Mouse (Mus musculus) midbrain, embryonic 11.5 days (tissue): ENCODE measurements around the gene Cct6b. TPM values are rescaled to one million over a fixed set of nuclear protein-coding genes. Genes with fewer than 3 reads are reported as not detected.
"Not testable (repeated sequence)": the region's sequence is repeated elsewhere in the genome, so short reads cannot be mapped to it uniquely, and the experiment has no call there.

Experiments used
- ATAC-seq: fragments of 200-750 bp; cut with Nextera tagmentation; 2 replicates; pipeline ENCODE4 v1.8.0; 2017; ENCODE audit warnings: moderate TSS enrichment, moderate library complexity; ENCODE audit not compliant: low FRiP score
- DNase-seq: peaks from one replicate; pipeline ENCODE4 v3.0.0; 2015; ENCODE audit warnings: low spot score; ENCODE audit errors: missing footprints
- H3K27ac ChIP-seq: fragments of 300-500 bp; sonication (generic); 2 replicates; pipeline ENCODE4 v1.5.1; 2014; ENCODE audit warnings: low read depth, low read length
- H3K27me3 ChIP-seq: fragments of 300-500 bp; sonication (generic); 2 replicates; pipeline ENCODE4 v1.6.1; 2014; ENCODE audit warnings: mild to moderate bottlenecking, low read length, moderate library complexity, mixed read lengths; ENCODE audit not compliant: control insufficient read depth, insufficient read depth
- H3K36me3 ChIP-seq: fragments of 300-500 bp; sonication (generic); 2 replicates; pipeline ENCODE4 v1.6.1; 2014; ENCODE audit warnings: mild to moderate bottlenecking, low read length, moderate library complexity, mixed read lengths; ENCODE audit not compliant: control insufficient read depth, insufficient read depth
- H3K4me1 ChIP-seq: fragments of 300-500 bp; sonication (generic); 2 replicates; pipeline ENCODE4 v1.6.1; 2014; ENCODE audit warnings: low read length; ENCODE audit not compliant: control insufficient read depth, insufficient read depth
- H3K4me2 ChIP-seq: fragments of 300-500 bp; sonication (generic); 2 replicates; pipeline ENCODE4 v1.6.1; 2014; ENCODE audit warnings: mild to moderate bottlenecking, moderate library complexity
- H3K4me3 ChIP-seq: fragments of 300-500 bp; sonication (generic); 2 replicates; pipeline ENCODE4 v1.5.1; 2014; ENCODE audit warnings: low read depth, low read length
- H3K9ac ChIP-seq: fragments of 300-500 bp; sonication (generic); 2 replicates; pipeline ENCODE4 v1.6.1; 2014; ENCODE audit warnings: low read length
- H3K9me3 ChIP-seq: fragments of 300-500 bp; sonication (generic); 2 replicates; pipeline ENCODE4 v1.6.1; 2016; ENCODE audit warnings: low read length; ENCODE audit not compliant: control insufficient read depth
- WGBS: fragments of 180-500 bp; shearing (Covaris S2); extraction: QIAGEN DNeasy Blood & Tissue Kit; methylation state at CpG from one replicate; pipeline ENCODE4 v1.1.7; 2014; 5-methylcytosine and 5-hydroxymethylcytosine counted together
- polyA plus RNA-seq: library from polyadenylated mRNA; unstranded; fragments of >200 nt; fragmentation: Nextera tagmentation; extraction: Ambion mirVana; gene quantifications from 2 replicates; pipeline ENCODE4 v1.2.1, GENCODE M21; 2014

Cct6b gene
- polyA plus RNA-seq, 1 experiment from 2014 or later, result 0.16 TPM

DNA sequence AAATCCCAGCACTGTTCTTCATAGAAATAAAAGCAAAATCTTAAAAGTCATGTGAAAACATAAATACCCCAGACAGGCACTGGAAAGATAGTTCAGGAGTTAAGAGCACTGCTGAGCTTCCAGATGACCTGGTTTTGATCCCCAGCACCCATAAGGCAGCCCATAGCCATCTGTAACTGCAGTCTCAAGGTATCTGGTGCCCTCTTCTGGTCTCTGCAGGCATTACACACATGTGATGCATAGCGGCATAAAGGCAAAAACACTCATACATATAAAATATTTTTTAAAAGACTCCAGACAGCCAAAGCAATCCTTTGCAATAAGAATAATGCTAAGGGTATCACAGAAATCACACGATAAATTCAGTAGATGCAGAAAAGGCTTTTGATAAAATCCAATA lies 37.3 kb downstream of the Cct6b start:
- no peaks in the 10 kb centered on the region for H3K9me3 ChIP-seq
- H3K27me3 ChIP-seq, result no peaks in the 10 kb centered on the region
- DNase-seq, result no peak
- no peak for ATAC-seq
- H3K4me3 ChIP-seq, result no peak overlapping the region
- 94% methylated on average over 2 of the region's 2 CpGs for WGBS
- no peaks in the 10 kb centered on the region for H3K36me3 ChIP-seq
- H3K27ac ChIP-seq, result no peak overlapping the region
- H3K4me2 ChIP-seq, result no peak overlapping the region
- no peak overlapping the region for H3K9ac ChIP-seq
- no peaks in the 10 kb centered on the region for H3K4me1 ChIP-seq

DNA sequence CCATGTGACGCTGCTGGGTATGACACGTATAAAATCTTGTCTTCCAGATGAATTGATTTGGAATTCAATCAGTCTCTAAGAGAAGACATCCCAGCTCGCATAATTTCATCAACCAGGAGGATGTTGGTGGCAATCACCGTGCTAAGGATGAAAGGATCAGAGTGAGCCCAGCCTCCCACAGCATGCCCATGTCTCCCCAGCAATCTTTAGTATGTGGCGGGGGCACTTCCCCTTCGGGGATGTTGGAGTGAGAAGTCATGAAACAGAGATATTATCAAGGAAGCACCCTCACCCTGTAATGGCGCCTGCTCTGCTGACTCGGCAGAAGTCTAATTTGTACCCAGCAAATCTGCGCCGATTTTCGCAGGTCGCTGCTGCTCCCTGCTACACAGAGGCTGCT lies 44.8 kb downstream of the Cct6b start:
- no peak overlapping the region for H3K4me2 ChIP-seq
- no peak for ATAC-seq
- H3K27me3 ChIP-seq, result no peaks in the 10 kb centered on the region
- no peak overlapping the region for H3K4me3 ChIP-seq
- H3K4me1 ChIP-seq, result no peaks in the 10 kb centered on the region
- no peaks in the 10 kb centered on the region for H3K36me3 ChIP-seq
- H3K27ac ChIP-seq, result no peak overlapping the region
- DNase-seq, result no peak
- WGBS, result 89% methylated on average over 12 of the region's 12 CpGs
- no peak overlapping the region for H3K9ac ChIP-seq
- no peaks in the 10 kb centered on the region for H3K9me3 ChIP-seq

DNA sequence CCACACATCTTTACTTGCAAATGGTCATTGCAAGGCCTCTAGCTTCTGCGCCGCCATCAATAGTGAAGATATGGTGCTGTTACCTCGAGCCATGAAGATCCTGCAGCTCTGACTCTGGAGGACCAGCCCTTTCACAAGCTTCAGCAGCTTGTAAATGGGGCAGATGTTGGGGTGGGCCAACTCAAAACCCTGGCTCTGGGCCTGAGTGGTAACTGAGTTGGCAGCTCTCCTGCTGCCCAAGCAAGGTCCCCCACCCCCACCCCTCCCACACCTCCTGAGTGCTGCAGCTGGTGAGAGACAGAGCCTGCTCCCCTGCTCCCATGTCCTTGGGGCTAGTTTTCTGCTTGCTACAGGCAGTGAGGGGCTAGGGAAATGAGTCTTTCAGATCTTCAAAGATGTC lies 51.4 kb downstream of the Cct6b start:
- no peak for DNase-seq

DNA sequence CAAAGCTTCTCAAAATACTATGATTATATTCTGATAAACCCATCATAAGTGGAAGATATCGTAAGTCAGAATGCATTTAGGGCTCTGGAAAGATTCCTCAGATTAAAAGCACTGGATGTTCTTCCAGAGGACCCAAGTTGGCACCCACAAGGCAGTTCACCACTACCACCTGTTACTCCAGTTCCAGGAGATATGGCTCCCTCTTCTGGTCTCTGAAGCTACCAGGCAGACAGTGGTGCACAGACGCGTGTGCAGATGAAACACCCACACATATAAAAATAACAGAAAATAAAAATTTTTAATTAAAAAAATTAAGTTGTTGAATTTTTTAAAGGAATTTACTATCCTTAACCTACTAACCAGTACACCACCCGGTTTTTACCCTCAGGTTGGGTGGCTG lies 55.2 kb downstream of the Cct6b start:
- Histone ChIP-seq H3K4me3 (no peak overlapping the region), H3K4me1 (no peaks in the 10 kb centered on the region), H3K9ac (no peak overlapping the region), H3K4me2 (no peak overlapping the region), H3K27ac (no peak overlapping the region), H3K9me3 (no peaks in the 10 kb centered on the region), H3K36me3 (no peaks in the 10 kb centered on the region), H3K27me3 (no peaks in the 10 kb centered on the region)
- no peak for DNase-seq
- WGBS, result 74% methylated on average over 4 of the region's 4 CpGs
- ATAC-seq, result no peak

More for the DNA sequence above, 51.4 kb downstream of the Cct6b start:
- Histone ChIP-seq H3K9ac (no peak overlapping the region), H3K27me3 (no peaks in the 10 kb centered on the region), H3K4me1 (no peaks in the 10 kb centered on the region), H3K4me2 (no peak overlapping the region), H3K36me3 (no peaks in the 10 kb centered on the region), H3K4me3 (no peak overlapping the region), H3K27ac (no peak overlapping the region), H3K9me3 (no peaks in the 10 kb centered on the region)
- no peak for ATAC-seq
- WGBS, result 87% methylated on average over 3 of the region's 3 CpGs

DNA sequence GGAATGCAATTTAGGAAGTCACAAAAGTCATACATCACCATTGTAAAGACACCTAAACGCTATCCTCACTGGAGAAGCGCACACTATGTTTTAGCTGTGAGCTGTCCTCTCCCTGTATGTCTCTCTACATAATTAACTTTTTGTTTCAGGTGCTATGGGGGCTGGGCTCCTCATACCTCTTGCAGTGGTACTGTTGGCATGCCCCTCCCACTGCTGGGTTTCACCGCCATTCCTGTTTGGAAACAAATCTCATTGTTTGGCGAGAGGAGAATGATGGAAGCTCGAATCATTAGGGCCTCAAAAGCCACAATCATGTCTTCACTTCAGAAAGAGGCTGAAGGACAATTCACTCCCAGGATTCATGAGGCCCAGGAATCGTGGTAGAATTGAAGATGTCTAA lies 59.0 kb downstream of the Cct6b start:
- Histone ChIP-seq H3K27me3 (no peaks in the 10 kb centered on the region), H3K4me1 (no peaks in the 10 kb centered on the region), H3K4me3 (no peak overlapping the region), H3K36me3 (no peaks in the 10 kb centered on the region), H3K9me3 (no peaks in the 10 kb centered on the region), H3K9ac (no peak overlapping the region), H3K27ac (no peak overlapping the region), H3K4me2 (no peak overlapping the region)
- no peak for ATAC-seq
- WGBS, result 78% methylated on average over 6 of the region's 6 CpGs
- no peak for DNase-seq

DNA sequence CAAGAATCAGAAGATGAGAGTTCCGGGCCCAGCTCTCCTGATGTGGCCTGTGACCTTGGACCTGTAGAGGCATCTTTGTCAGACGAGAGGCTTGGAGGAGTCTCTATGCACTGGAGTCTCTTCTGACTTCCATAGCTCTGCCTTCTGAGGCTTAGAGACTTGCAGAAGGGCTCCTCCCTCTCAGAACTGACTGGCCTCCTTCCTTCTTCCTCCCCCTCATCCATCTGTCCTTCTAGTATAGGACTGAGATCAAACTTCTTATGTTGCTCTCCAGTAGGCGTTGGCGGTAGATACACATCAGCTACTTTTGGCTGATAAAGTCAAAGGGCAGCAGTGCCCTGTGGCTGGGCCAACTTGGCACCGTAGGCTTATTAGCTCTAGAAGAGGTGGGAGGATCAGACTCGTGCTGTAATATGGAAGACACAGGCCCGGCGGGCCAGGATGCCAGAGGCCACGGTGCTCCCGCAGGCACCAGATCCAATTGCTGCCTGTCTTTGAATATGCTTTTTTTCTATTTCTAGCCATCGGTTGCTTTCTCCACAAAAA lies 64.2 kb downstream of the Cct6b start:
- H3K27me3 ChIP-seq, result no peaks in the 10 kb centered on the region
- no peak overlapping the region for H3K4me2 ChIP-seq
- 86% methylated on average over 11 of the region's 11 CpGs for WGBS
- ATAC-seq, result no peak
- DNase-seq, result no peak
- H3K4me3 ChIP-seq, result no peak overlapping the region
- no peaks in the 10 kb centered on the region for H3K36me3 ChIP-seq
- no peaks in the 10 kb centered on the region for H3K9me3 ChIP-seq
- H3K4me1 ChIP-seq, result no peaks in the 10 kb centered on the region
- H3K27ac ChIP-seq, result no peak overlapping the region
- no peak overlapping the region for H3K9ac ChIP-seq

DNA sequence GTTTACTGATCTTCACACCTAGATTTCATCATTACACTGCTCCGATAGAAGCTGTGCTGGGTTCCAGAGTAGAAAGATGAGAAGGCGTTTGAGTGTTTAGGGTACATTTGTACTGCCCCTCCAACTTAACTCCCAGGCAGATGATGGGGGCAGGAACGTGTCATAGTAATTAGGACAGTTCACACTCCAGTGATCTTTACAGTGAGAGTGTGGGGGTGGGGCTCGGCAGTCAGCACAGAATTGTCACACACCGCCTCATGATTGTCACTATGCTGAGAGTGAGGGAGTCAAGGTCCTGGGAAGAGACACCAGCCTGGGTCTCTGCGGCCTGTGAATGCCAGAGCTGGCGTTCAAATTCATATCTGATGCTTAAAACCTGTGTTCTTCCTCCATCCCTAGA lies 68.2 kb downstream of the Cct6b start:
- no peak overlapping the region for H3K4me2 ChIP-seq
- no peak overlapping the region for H3K27ac ChIP-seq
- H3K36me3 ChIP-seq, result no peaks in the 10 kb centered on the region
- H3K9me3 ChIP-seq, result no peaks in the 10 kb centered on the region
- no peak for DNase-seq
- no peak for ATAC-seq
- no peak overlapping the region for H3K9ac ChIP-seq
- H3K4me1 ChIP-seq, result no peaks in the 10 kb centered on the region
- no peaks in the 10 kb centered on the region for H3K27me3 ChIP-seq
- WGBS, result 75% methylated on average over 7 of the region's 7 CpGs
- H3K4me3 ChIP-seq, result no peak overlapping the region

DNA sequence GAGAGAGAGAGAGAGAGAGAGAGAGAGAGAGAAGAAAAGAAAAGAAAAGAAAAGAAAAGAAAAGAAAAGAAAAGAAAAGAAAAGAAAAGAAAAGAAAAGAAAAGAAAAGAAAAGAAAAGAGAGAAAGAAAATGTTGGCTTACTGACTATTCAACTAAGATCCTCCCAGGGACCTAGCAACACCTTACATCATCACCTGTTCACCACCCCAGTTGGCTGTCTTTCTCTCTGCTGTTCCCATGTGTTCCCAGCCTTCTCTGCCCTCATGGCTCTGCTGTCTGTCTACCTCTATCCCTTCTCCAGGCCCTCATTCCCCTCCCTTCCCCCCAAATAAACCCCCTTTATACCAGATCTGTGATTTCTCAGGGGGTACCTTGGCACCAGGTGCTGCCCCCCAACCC lies 69.2 kb downstream of the Cct6b start:
- not testable (repeated sequence) for H3K4me3 ChIP-seq, H3K9ac ChIP-seq, H3K36me3 ChIP-seq, H3K9me3 ChIP-seq, H3K4me2 ChIP-seq, H3K27me3 ChIP-seq, ATAC-seq, H3K27ac ChIP-seq, H3K4me1 ChIP-seq
- DNase-seq, result peak; percentile 0

DNA sequence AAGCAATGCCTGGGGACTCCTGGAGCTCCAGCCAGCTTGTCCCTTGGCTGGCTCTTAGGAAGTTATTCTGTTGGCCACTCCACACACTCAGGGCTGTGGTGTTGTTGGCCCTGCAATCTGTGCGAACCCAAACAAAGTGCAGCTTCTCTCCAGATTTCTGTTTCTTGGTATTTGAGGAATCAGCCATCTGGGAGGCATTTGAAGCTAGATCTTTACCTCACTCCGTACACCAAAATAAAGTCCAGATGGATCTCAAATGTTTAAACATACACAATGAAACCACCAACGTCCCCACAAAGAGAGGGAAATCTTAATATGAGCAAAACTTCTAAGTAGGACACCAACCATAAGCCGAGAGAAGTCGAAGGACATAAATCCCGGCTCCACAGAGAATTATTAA lies 71.5 kb downstream of the Cct6b start:
- H3K27me3 ChIP-seq, result no peaks in the 10 kb centered on the region
- DNase-seq (no peak), ATAC-seq (no peak)

DNA sequence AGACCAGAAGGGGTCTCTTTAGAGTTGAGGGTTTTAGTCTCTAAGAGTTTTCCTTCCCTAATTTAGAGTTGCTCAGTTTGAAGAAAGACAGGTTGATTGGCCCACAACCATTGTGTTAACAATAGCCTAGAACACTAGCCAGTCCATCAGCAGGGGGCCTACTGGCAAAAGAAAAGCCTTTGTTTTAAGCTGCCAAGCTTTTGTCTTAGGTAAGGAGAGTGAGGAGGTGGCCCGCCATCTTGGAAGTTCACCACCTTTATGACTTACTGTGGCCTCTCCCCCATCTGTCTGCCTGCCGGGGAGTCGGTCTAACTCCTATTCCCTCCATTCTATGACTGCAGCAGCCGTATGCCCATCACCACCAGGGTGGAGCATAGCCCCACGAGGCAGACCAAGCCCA lies 73.6 kb downstream of the Cct6b start:
- no peaks in the 10 kb centered on the region for H3K4me1 ChIP-seq
- no peak for ATAC-seq
- H3K4me2 ChIP-seq, result no peak overlapping the region
- WGBS, result 67% methylated on average over 5 of the region's 5 CpGs
- no peaks in the 10 kb centered on the region for H3K9me3 ChIP-seq
- H3K36me3 ChIP-seq, result no peaks in the 10 kb centered on the region
- no peak overlapping the region for H3K27ac ChIP-seq
- no peak overlapping the region for H3K9ac ChIP-seq
- no peak overlapping the region for H3K4me3 ChIP-seq
- H3K27me3 ChIP-seq, result no peaks in the 10 kb centered on the region
- DNase-seq, result no peak

More for the DNA sequence above, 71.5 kb downstream of the Cct6b start:
- H3K9ac ChIP-seq, result no peak overlapping the region
- no peaks in the 10 kb centered on the region for H3K36me3 ChIP-seq
- H3K27ac ChIP-seq, result no peak overlapping the region
- WGBS, result 83% methylated on average over 6 of the region's 6 CpGs
- H3K9me3 ChIP-seq, result no peaks in the 10 kb centered on the region
- no peak overlapping the region for H3K4me2 ChIP-seq
- no peak overlapping the region for H3K4me3 ChIP-seq
- H3K4me1 ChIP-seq, result no peaks in the 10 kb centered on the region
